Mouse (Mus musculus) cerebellum, postnatal 14 days (tissue): ENCODE measurements around the gene Nuf2.

Experiments
- DNase-seq, 2 experiments: peaks; one replicate each; pipeline ENCODE4 v3.0.0; 2021; ENCODE audit warnings: mixed read lengths in 2 of 2

Gene Nuf2

DNA sequence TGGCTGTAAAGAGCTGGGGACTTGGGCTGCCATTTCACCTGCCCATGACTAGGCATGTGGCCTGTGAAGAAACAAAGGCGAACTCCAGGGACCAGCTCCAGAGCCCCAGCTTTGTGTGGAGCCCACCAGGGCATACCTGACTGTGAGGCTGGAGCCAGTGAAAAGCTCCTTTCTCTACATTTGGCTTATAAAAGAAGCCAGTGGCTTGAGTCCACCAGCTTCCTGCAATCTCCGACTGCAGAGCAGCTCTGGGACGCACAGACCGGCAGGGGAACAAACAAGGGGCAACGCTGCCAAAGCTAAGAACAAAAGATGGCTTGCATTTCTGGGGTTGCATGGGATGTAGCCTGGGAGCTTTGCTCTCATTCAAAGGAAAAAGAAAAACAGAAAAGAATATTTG lies 63.5 kb downstream of the Nuf2 start:
- DNase-seq = no peak

DNA sequence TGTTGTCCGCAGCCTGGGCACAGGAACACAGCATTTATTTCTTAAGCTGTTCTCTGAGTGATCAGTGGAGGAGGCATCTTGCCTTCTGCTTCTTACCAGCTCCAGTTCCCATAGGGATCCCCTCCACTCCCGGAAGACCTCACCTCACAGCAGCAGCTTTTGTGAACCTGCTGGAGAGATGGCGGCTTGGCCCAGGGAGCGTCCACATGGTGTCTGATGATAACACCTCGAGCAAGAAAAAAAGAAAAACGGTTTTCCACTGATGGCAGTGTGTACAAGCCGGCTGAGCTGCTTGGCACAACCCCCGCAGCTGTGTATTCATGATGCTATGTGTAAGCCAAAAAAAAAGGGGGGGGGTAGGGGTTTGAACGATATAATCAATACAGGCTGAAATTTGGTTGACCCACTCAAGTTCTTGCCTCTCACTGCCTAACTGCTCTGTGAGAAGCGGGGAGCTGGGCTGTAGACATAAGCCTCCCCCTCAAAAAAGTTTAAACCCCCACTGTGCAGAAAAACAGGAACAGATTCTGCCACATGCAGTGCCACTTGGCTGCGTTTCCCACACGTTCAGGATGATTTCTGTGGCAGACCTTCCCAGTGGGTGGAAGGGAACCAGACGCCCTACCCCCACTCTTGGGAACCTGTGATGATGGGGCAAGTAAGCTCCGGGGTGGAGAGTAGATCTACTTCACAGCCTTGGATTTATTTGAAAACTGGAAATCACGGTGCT lies 68.7 kb downstream of the Nuf2 start:
- peak; percentile 90 to 91 for DNase-seq

DNA sequence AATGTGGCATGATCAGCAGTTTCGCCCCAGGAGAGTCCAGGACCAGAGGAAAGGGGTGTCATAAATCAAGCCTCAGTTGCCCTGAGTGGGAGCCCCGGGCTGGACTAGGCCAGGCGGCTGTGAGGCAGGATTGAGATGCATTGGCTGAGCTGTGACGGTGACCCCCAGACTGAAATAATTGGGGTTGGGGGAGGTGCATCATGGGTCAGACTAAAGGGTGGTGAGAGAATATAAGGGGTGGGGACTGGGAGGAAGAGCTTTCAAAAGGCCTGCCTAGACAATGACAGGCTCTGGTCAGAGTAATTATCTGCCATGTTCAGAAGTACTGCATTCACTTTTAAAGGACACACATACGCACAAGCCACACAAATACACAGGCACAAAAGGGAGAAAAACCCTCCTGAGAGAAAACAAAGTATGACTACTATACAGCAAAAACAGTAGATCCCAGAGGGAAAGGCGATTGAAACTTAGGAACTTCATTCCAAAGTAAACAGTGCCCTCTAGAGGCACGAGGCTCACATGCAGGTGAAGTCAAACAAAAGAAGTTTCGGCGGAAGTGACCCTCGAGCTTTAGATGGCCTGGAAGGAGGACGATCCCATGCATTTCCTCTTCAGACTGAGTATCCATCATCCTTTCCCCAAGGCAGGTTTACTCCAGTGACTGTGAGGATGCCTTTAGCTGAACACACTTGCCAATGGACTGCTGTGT lies 72.0 kb downstream of the Nuf2 start:
- peak; percentile 74 to 78 for DNase-seq
